Mouse (Mus musculus) T-cell, adult 2 months (primary cell): ENCODE results near the gene Borcs5.

ENCODE experiments used
- DNase-seq: peaks from one replicate; pipeline ENCODE4 v3.0.0; 2022; ENCODE audit warnings: low spot score

The Borcs5 gene

DNA sequence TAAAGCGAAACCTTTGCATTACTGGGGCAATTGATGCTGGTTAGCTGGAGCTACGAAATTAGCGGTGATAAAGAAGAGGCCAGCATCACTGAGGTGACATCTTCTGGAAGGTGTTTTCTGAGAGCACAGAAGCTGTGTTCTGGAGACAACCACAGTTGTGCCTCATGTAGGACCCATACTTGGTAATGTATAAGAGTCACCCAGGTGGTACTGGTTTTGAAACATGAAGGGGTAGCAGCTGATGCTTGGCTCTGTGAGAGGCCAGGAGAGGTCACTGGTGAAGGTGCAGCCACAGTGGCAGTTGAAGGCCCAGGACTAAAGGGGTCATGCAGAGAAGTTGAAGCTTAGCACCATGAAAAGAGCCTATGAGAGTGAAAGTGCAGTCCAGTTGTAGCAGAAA lies at the start of gene Borcs5:
Gene Borcs5, plus strand, starts transcription at position 301 of the 400 bp plus-strand sequence.
- no peak for DNase-seq

GRCm38 (mm10) chr6:134591614-134592013 lies 47.7 kb upstream of the Borcs5 start:
- DNase-seq: no peak

GRCm38 (mm10) chr6:134594569-134595442 lies 44.5 kb upstream of the Borcs5 start:
- DNase-seq: no peak

DNA sequence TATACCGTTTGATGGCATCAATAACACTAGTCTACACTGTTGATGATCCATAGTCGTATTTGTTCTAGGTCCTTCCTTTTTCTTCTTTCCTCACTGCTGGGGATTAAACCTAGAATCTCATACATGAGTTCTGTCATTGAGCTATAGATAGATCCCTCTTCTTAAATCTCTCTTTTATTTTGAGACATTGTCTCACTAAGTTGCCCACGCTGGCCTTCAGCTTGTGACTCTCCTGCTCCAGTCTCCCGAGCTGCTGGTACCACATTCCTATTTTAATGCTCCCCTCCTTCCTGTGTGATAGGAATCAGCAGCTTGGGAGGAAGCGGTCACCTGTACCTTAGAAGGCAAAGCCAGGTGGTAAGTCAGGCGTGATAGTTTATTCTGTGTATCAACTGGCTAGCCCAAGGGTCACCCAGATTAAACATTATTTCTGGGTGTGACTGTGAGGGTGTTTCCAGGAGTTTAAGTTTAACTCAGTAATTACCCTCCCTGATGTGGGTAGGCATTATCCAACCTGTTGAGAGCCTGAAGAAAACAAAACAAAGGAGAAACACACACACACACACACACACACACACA lies 41.6 kb upstream of the Borcs5 start:
- DNase-seq: no peak

GRCm38 (mm10) chr6:134599239-134599638 lies 40.1 kb upstream of the Borcs5 start:
- no peak for DNase-seq

- no peak for DNase-seq
These were observed 38.2 kb upstream of the Borcs5 start for GRCm38 (mm10) chr6:134601130-134601529.

- no peak for DNase-seq
These were observed 37.5 kb upstream of the Borcs5 start for GRCm38 (mm10) chr6:134601766-134602165.

GRCm38 (mm10) chr6:134602371-134603003 lies 36.8 kb upstream of the Borcs5 start:
- no peak for DNase-seq

GRCm38 (mm10) chr6:134605196-134605595 lies 34.1 kb upstream of the Borcs5 start:
- no peak for DNase-seq

DNA sequence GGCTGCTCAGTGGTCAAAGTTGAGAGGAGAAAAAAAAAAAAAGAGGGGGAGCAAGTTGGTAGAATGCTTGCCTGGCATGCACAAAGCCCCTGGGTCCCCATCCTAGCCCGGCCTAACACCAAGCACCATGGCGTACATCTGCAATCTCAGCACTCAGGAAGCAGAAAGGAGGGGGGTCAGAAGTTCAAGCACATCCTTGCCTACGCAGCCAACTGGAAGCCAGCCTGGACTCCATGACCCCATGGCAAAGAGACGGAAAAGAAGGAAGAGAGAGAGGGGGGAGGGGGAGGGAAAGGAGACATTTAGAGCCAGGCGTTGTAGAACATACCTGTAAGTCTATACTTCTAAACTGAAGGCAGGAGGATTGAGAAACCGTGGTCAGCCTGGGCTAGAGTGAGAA lies 32.8 kb upstream of the Borcs5 start:
- no peak for DNase-seq

- DNase-seq: no peak
These were observed 32.2 kb upstream of the Borcs5 start for GRCm38 (mm10) chr6:134606949-134607746.

GRCm38 (mm10) chr6:134610380-134610779 lies 28.9 kb upstream of the Borcs5 start:
- no peak for DNase-seq

GRCm38 (mm10) chr6:134611896-134612295 lies 27.4 kb upstream of the Borcs5 start:
- DNase-seq: no peak

DNA sequence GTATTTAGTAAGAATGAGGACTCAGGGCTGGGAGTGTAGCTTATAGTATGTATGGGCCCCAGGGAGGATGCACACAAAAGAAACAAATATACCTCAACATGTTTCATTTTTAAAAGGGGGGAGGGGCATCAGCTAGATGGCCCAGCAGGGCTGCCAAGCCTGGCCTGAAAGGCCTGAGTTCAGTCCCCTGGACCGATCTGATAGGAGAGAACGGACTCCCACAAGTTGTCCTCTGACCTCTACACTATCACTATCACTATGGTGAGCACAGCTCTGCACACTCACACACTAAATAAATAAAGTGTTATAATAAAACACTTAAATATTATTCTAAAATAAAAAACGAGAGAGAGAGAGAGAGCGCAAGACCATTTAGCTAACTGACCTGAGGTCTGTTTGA lies 25.0 kb upstream of the Borcs5 start:
- no peak for DNase-seq

GRCm38 (mm10) chr6:134614723-134615648 lies 24.3 kb upstream of the Borcs5 start:
- peak; percentile 66 for DNase-seq

DNA sequence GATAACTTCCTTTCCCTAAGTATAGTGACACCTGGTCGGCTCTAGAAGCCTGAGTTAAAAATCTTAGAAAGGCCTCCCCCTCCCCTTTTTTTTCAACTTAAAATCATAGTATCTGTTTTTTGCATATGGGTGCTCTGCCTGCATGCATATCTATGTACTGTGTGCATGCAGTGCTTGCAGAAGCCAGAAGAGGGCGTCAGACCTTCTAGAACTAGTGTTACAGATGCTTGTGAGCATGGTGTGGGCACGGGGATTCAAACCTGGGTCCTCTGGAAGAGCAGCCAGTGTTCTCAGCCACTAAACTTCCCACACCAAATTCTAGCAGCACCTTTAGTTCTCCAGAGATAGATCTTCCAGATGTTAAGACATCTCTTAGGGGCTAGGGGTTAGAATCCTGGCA lies 21.7 kb upstream of the Borcs5 start:
- DNase-seq: no peak

DNA sequence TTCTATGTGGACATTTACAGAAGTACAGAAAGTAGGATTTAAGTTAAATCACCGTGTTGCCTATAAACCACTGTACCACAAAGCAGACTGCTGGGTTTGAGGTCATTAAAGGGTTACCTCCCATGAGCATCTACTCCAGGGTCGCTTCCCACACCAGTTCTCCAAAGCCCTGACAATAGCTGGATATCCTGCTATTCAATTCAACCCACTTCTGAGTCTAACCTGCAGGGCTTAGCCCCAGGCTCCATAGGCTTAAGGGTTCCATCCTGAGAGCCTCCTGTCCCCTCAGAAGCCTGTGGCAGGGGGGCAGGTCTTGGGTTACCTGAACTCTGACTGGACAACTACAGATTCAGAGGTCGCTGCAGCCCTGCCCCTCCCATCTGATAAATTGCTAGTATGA lies 19.2 kb upstream of the Borcs5 start:
- DNase-seq: no peak

DNA sequence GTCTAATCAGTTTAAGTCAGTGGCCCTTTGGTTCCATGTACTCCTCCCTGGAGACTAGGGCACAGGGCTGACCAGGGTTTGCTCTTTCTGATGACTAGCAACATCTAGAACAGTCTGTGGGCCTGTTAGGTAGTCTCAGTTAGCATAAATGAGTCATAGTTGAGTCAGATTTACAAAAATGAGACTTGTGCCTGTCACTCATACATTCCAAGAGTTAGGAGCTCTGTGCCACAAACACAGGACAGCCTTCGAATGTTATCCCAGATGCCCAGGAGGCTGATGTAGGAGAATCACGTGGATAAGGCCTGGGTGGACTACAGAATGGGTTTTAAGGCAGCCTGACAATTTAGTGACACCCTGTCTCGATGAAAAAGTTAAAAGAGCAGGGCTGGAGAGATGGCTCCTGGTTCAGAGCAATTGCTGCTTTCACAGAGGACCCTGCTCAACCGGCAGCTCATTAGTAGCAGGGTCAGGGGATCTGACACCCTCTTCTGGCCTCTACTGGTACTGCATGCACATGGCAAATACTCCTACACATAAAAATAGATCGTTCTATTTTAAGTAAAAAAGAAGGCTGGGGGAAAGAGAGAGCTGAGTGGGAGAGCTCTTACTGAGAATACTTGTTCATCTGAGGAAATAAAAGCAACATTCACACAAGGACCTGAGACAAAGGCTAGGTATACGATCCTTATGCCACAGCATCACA lies 18.3 kb upstream of the Borcs5 start:
- DNase-seq: peak; percentile 11

GRCm38 (mm10) chr6:134621552-134621949 lies 17.8 kb upstream of the Borcs5 start:
- no peak for DNase-seq

- no peak for DNase-seq
These were observed 13.9 kb upstream of the Borcs5 start for GRCm38 (mm10) chr6:134625431-134625830.

DNA sequence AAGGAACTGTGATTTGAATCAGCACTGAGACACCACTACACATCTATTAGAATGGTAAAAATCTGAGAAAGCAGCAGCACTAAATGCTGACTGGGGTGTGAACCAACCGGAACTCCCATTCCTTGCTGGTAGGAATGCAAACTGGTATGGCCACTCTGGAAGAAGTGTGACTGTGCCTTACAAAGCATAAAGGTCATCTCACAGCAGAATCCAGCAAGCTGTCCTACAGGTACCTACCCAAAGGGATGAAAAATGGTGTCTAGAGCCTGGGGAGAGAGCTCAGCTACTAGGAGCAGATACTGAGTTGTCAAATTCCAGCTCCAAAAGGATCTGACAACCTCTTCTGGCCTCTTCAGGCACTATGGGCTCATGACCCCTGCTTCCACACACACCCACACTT lies 12.7 kb upstream of the Borcs5 start:
- no peak for DNase-seq
